Mouse (Mus musculus) right cerebral cortex, postnatal 10 days (tissue): ENCODE measurements around the gene Gm17387.

Experiments
- DNase-seq, 2 experiments: peaks; one replicate each; pipeline ENCODE4 v3.0.0; 2021; ENCODE audit warnings: low spot score in 2 of 2

Gene Gm17387

GRCm38 (mm10) chr7:141028831-141029230, at the start of gene Gm17387:
Gene Gm17387, plus strand, starts transcription at chr7:141029131.
- no peak for DNase-seq

GRCm38 (mm10) chr7:140981704-140982103, 47.2 kb upstream of the Gm17387 start:
- no peak for DNase-seq

- DNase-seq: no peak
Observed at GRCm38 (mm10) chr7:140982971-140983370, 46.0 kb upstream of the Gm17387 start.

GRCm38 (mm10) chr7:140987182-140988138, 41.5 kb upstream of the Gm17387 start:
- DNase-seq: peak; percentile 34 to 40

DNA sequence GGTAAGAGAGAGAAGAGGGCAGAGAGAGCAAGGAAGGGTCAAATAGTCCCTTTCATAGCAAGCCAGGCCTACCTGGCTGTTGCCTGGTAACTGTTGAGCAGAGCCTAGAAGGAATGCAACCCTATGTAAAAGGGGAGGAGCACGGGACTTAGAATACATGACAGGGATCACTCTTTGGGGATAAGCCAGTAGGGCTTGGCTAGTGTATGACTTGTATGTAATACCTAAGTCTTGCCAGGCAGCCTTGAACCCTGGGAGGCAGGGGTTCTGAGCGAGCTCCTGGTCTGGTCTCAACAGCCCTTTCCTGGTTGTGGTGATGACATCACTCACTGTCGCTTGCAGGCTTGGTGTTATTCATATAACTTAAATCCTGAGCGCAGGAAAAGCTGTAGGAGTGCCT, 39.9 kb upstream of the Gm17387 start:
- DNase-seq: no peak

DNA sequence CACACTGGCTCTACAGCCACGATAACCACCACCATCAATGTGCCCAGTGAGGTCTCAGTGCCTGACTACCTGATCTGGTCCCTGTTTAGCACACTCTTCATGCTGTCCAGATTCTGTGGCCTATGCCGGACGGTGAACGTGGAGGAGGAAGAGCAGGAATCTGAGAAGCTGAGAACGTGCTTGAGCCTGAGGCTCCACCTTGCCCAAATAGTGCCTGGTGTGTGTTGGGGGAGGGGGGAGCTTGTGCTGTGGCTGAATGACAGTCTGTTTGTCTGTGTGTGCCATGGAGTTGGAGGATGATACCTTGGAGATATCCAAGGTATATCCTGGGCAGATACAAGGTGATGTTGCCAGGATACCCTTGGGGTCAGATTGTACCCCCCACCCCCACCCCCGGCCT, 38.7 kb upstream of the Gm17387 start:
- no peak for DNase-seq

GRCm38 (mm10) chr7:140990622-140991021, 38.3 kb upstream of the Gm17387 start:
- no peak for DNase-seq

DNA sequence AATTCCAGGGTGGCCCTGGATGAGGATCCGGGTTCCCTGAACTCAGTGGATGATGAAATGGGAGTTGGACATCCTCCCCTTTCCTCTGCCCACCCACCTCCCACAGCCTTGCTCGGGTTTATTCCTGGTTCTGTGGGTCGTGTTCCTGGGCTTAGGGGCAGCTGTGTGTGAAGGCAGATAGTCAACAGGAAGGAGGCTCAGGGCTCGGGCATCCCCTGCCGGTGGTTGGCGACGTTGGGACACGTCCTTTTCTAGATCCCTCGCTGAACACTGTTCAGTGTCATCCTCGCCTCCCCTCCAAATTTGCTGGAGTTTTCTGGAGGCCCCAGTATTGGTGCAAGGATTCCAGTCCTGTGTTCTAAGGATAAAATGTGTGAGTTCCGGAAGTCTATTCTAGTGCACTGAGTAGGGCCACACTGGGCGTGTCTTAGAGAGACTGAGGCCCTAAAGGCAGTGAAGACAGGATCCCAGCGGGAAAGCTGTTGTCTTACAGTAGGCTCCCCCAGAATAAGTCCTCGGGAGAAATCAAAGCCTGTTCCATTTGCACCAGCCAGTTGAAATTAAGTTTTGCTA, 37.7 kb upstream of the Gm17387 start:
- no peak for DNase-seq

- DNase-seq: no peak
Observed at GRCm38 (mm10) chr7:140997817-140998216, 31.1 kb upstream of the Gm17387 start.

GRCm38 (mm10) chr7:140998853-140999700, 29.9 kb upstream of the Gm17387 start:
- no peak for DNase-seq

GRCm38 (mm10) chr7:141000881-141001708, 27.8 kb upstream of the Gm17387 start:
- DNase-seq: no peak

GRCm38 (mm10) chr7:141003248-141004010, 25.5 kb upstream of the Gm17387 start:
- DNase-seq: no peak

DNA sequence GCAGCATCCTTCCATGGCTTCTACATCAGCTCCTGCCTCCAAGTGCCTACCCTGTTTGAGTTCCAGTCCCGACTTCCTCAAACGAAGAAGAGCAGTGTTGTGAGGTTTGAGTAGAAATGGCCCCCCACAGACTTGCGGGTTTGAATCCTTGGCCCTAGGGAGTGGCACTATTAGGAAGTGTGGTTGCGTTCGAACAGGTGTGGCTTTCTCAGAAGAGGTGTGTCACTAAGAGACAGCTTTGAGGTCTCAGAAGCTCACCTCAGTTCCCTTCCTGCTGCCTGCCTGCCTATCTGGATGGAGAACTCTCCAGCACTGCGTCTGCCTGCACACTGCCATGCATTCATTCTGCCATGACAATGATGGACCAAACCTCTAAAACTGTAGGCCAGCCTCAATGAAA, 22.5 kb upstream of the Gm17387 start:
- no peak for DNase-seq

DNA sequence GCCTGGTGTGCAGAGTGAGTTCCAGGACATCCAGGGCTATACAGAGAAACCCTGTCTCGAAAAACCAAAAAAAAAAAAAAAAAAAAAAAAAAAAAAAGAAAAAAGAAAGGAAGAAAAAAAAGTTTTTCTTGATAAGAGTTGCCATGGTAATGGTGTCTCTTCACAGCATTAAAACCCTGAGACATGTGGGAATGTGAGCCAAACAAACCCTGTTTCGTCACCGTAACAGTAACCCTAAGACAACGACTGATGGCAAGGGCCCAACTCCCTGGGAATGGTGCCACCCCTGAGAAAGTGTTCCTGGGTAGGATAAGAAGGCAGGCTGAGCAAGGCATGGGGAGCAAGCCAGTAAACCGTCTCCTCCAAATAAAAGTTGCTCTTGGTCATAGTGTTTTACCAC, 22.0 kb upstream of the Gm17387 start:
- DNase-seq: peak; percentile 65 to 69

GRCm38 (mm10) chr7:141008312-141008761, 20.6 kb upstream of the Gm17387 start:
- DNase-seq: no peak

DNA sequence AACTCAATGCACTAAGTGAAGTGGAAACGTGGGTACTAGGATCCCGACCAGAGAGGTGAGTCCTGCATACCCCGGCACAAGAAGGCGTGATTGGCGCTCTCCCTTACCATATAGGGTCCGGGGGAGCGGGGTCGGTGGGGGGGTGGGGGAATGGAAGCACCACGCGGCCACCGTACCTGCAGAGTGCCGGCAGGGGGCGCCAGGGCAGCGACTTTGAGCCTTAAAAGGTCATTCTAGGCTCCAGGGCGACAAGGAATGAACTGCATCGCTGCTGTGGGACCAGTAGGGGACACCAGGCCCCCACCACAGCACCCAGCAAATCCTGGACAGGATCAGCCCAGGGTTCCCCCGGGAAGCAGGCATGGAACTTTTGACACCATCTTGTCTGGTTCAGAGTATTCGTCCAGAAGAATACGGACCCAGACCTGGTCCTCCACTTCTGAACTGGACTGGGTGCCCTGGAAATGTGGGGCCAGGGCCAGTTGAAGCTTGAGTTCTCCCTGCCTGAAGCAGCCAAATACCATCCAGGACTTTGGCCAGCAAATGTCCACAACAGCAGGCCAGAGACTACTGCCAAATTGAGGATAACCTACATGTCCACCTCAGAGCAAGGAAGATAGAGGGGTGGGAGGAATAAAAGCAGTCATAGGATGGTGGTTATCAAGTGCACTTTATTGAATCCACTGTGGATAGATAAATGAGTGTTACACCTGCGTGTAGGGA, 19.8 kb upstream of the Gm17387 start:
- DNase-seq: peak; percentile 44 to 58

DNA sequence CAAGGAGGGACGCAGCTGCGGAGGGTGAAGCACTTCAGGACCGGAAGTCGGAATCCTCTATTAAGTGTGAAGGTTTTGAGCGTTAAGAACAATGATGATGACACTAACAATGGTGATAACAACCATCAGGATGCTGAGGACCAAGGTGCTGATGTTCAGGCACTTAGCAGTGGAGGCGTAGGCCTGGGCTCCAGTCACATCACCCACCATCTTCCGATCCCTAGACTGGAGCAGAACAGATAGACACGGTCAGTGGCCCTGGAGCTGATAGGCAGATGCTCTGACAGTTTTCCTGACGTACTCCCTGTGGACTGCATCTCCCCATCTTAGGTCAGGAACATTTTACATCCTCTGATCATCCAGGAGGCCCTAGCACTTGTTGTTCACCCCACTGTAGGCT, 19.3 kb upstream of the Gm17387 start:
- DNase-seq: no peak

DNA sequence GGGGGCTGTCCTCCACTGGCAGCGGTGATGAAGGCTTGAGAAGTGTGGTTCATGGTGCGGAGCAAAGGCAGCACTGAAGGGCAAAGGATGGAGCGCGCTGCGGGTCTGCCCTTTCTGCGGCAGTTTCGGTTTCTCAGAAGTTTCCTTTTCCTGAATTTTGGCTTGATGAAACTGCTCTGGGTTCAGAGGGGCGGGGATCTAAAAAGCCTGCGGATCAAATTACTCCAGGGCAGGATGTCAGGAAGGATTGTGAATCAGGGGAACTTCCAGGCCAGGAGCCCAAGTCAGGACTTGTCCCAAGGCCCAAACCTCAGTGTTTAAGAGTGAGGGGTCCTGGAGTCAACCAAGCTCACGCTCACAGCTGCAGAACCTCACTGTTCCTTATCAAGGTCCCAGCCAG, 18.3 kb upstream of the Gm17387 start, which contains the start of gene Ifitm3:
Gene Ifitm3 (minus strand): TSS at position 178 of the 400 bp plus-strand sequence.
- DNase-seq: no peak

- no peak for DNase-seq
Observed at GRCm38 (mm10) chr7:141011238-141011770, 17.6 kb upstream of the Gm17387 start.
